Mouse (Mus musculus) lung, embryonic 14.5 days (tissue): ENCODE measurements at regions not wholly inside any gene's neighbourhood (a gene's known extent, or its start where the extent isn't known, plus 50 kb on each side); places are given as distances from the start of the nearest gene placed in this dataset.
A peak's percentile ranks its signal among the peaks of the same experiment; 100 is the strongest.

ENCODE experiments used
- ATAC-seq: fragments of 200-750 bp; cut with Nextera tagmentation; 2 replicates; pipeline ENCODE4 v1.8.0; 2017; ENCODE audit warnings: mild to moderate bottlenecking, moderate TSS enrichment, moderate library complexity; ENCODE audit not compliant: insufficient read depth
- DNase-seq: peaks from one replicate; pipeline ENCODE4 v3.0.0-alpha.2; 2015
- H3K27ac ChIP-seq: fragments of 300-500 bp; sonication (generic); 2 replicates; pipeline ENCODE4 v1.5.1; 2014; ENCODE audit warnings: low read depth, mild to moderate bottlenecking, moderate library complexity
- H3K27me3 ChIP-seq: fragments of 300-500 bp; sonication (generic); 2 replicates; pipeline ENCODE4 v1.6.1; 2014; ENCODE audit warnings: low read length, control low read depth; ENCODE audit not compliant: insufficient read depth
- H3K36me3 ChIP-seq: fragments of 300-500 bp; sonication (generic); 2 replicates; pipeline ENCODE4 v1.6.1; 2014; ENCODE audit warnings: control low read depth; ENCODE audit not compliant: insufficient read depth
- H3K4me1 ChIP-seq: fragments of 300-500 bp; sonication (generic); 2 replicates; pipeline ENCODE4 v1.6.1; 2014; ENCODE audit warnings: antibody characterized with exemption, control low read depth; ENCODE audit not compliant: insufficient read depth
- H3K4me2 ChIP-seq: fragments of 300-500 bp; sonication (generic); 2 replicates; pipeline ENCODE4 v1.6.1; 2014; ENCODE audit warnings: mild to moderate bottlenecking
- H3K4me3 ChIP-seq: fragments of 300-500 bp; sonication (generic); 2 replicates; pipeline ENCODE4 v1.5.1; 2014; ENCODE audit warnings: low read depth, low read length
- H3K9ac ChIP-seq: fragments of 300-500 bp; sonication (generic); 2 replicates; pipeline ENCODE4 v1.6.1; 2014
- H3K9me3 ChIP-seq: fragments of 300-500 bp; sonication (generic); 2 replicates; pipeline ENCODE4 v1.6.1; 2016; ENCODE audit warnings: low read depth, low read length, control low read depth
- CTCF ChIP-seq: IDR thresholded peaks from 2 replicates; pipeline ENCODE4 v1.5.1; 2016; ENCODE audit warnings: antibody characterized with exemption, low read depth
- WGBS: fragments of 180-500 bp; shearing (Covaris S2); extraction: QIAGEN DNeasy Blood & Tissue Kit; methylation state at CpG from one replicate; pipeline ENCODE4 v1.1.7; 2014; 5-methylcytosine and 5-hydroxymethylcytosine counted together

DNA sequence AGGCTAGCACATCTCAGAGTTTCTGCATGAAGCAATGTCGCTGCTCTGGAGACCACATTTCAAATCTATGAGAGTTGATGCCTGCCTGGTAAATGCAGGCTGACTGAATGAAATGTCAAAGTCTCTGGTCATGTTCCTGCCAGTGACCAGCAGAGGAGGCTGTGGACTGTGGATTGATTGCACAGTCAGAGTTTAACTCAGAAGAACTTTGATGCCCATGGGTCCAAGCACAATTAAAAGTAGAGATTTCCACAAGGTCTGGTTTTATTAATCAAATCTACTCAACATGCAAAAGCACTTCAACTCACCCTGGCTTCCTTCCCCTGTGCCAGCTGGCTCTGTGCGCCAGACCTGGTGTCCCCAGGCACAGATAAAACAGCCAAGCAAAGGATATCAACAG lies 81.3 kb downstream of the Hsd17b3 start:
- peaks cover 11% of the 10 kb centered on the region for H3K4me1 ChIP-seq
- no peaks in the 10 kb centered on the region for H3K9me3 ChIP-seq
- no peak overlapping the region for H3K27ac ChIP-seq
- H3K36me3 ChIP-seq, result no peaks in the 10 kb centered on the region
- 72% methylated on average over 2 of the region's 2 CpGs for WGBS
- no peak overlapping the region for H3K4me2 ChIP-seq
- ATAC-seq (no peak), DNase-seq (peak; percentile 78)
- peak; percentile 78 for TF ChIP-seq CTCF
- no peak overlapping the region for H3K4me3 ChIP-seq
- H3K27me3 ChIP-seq, result no peaks in the 10 kb centered on the region
- H3K9ac ChIP-seq, result no peak overlapping the region

DNA sequence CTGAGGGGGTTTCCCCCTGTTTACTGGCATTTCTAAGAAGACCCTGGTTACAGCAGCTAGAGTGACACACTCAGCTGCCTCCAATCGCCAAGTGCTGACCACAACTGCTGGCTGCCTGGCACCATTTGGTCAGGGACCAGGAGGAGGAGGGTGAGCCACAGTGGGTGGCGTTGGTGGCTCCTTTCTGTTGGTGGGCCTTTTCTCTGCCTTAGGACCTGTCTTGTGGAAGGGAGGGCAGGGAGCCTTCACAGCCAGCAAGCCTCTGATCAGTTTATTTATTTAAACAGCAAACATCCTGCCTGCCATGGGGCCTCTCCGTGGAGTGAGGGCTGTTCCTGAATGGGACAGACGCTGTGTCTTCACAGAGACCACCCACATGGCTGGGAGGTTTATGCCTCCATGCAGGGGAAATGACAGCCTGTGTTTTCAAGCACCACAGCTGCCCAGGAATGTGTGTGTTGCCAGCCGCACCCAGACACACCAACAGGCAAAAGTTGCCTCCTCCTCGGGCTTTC lies 86.0 kb downstream of the Hsd17b3 start:
- TF ChIP-seq CTCF, result no peak
- Histone ChIP-seq H3K9me3 (no peaks in the 10 kb centered on the region), H3K4me1 (peaks cover 31% of the 10 kb centered on the region), H3K9ac (peak overlapping the region; percentile 20), H3K27ac (peak overlapping the region; percentile 85), H3K27me3 (no peaks in the 10 kb centered on the region), H3K4me3 (no peak overlapping the region), H3K36me3 (no peaks in the 10 kb centered on the region), H3K4me2 (peak overlapping the region; percentile 15; the same call in 1 of the 2 replicates)
- ATAC-seq, result peak; percentile 94
- WGBS, result 7% methylated on average over 6 of the region's 6 CpGs
- peak; percentile 95 for DNase-seq

DNA sequence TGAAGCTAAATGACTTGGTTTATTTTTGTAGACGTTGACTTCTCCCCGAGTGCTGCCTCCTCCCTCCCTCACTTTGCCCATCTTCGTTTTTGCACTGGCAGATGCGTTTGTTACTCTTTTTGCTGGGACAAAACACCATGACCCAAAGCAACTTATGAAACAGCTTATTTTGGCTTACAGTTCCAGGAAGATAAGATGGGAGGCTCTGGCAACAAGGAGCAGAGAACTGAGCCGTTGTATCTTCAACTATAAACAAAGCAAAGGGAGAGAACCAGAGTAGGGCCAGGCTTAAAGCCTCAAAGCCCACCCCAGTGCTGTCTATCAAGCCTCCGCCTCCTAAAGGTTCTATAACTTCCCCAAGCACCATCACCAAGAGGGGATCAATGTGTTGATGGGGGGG lies 88.7 kb downstream of the Hsd17b3 start:
- DNase-seq (peak; percentile 73), ATAC-seq (peak; percentile 46)
- no peak overlapping the region for H3K4me3 ChIP-seq
- H3K9me3 ChIP-seq, result no peaks in the 10 kb centered on the region
- peaks cover 31% of the 10 kb centered on the region for H3K4me1 ChIP-seq
- 30% methylated on average over 6 of the region's 6 CpGs for WGBS
- no peak overlapping the region for H3K4me2 ChIP-seq
- H3K27ac ChIP-seq, result peak overlapping the region; percentile 75
- H3K9ac ChIP-seq, result no peak overlapping the region
- no peaks in the 10 kb centered on the region for H3K36me3 ChIP-seq
- no peaks in the 10 kb centered on the region for H3K27me3 ChIP-seq
- TF ChIP-seq CTCF, result no peak

DNA sequence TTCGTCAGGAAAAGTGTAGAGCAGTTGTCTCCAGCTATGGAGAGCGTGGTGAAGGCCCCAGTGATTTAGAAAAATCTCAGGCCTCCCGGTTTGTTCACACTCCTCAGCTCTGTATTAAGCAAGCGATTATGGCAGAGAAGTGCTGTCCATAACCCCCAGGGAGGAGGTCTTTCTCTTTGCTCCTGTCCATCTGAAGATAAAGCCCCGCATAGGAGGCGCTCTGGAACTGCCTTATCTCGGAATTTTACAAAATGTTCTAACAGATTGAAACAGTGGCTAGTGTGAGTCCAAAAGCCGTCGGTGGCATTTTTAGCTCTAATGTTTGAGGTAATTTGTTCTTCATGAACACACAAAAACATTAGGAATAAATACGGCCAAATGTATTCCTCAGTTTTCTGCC lies 90.4 kb downstream of the Hsd17b3 start:
- H3K36me3 ChIP-seq, result no peaks in the 10 kb centered on the region
- no peak for TF ChIP-seq CTCF

DNA sequence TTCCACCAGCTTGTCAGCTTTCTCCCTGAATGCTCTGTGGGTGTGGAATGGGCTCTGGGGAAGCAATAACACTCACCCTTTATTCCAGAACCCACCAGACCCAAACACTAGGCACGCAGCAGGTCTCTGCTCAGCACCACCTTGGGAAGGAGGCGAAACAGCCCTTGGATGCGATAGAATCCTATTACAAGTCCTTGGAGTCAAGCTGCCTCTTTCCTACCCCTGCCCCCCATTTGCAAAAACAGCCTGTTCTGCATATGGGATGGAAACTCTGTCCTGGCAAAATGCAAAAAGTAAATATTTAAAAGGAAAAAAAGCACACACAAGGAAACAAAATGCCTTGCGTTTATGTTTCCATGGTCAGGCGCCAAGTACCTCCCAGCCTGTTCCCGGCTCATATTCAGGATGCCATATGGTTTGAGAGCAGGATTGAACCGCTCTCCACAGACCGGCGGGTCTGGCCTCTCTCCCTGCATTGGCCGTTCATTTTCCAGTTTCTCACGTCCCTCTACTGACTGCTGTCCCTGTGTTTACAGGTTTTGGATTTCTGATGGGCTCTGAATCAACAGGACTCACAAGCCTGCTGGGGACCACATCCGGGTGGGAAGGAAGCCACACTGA lies 95.1 kb downstream of the Hsd17b3 start:
- Histone ChIP-seq H3K27ac (peak overlapping the region; percentile 93), H3K9me3 (no peaks in the 10 kb centered on the region)
- DNase-seq, result peak; percentile 93

More for the DNA sequence above, 90.4 kb downstream of the Hsd17b3 start:
- 41% methylated on average over 10 of the region's 10 CpGs for WGBS
- Histone ChIP-seq H3K27ac (peak overlapping the region; percentile 43; the same call in 1 of the 2 replicates), H3K4me2 (no peak overlapping the region), H3K9me3 (no peaks in the 10 kb centered on the region), H3K27me3 (no peaks in the 10 kb centered on the region), H3K9ac (no peak overlapping the region), H3K4me3 (no peak overlapping the region), H3K4me1 (peaks cover 36% of the 10 kb centered on the region)
- peak; percentile 23 for DNase-seq
- ATAC-seq, result no peak

DNA sequence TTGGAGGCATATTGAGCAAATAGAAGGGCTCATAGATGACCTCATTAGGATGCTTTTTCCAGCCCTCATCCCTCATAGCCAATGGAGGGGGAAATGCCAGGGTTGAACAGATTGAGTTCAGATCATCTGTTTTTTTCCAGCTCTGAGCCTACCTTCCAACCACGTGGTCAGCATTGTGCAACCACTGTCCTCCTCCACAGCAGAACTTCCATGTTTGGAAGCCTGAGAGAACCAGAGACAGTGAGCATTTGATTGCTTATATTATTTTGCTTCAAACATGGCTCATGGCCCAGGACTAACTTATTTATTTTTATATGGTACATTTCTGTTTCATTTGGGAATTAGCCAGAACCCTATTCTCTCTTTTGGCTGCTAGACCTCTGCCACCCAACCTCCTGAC lies 96.0 kb downstream of the Hsd17b3 start:
- no peak for TF ChIP-seq CTCF
- WGBS, result 29% methylated on average over 1 of the region's 1 CpGs
- peak; percentile 71 for DNase-seq
- H3K27ac ChIP-seq, result peak overlapping the region; percentile 92
- no peaks in the 10 kb centered on the region for H3K36me3 ChIP-seq
- no peak for ATAC-seq
- peak overlapping the region; percentile 5; the same call in 1 of the 2 replicates for H3K4me2 ChIP-seq
- no peaks in the 10 kb centered on the region for H3K27me3 ChIP-seq
- no peak overlapping the region for H3K4me3 ChIP-seq
- H3K4me1 ChIP-seq, result peaks cover 28% of the 10 kb centered on the region
- H3K9me3 ChIP-seq, result no peaks in the 10 kb centered on the region
- H3K9ac ChIP-seq, result no peak overlapping the region

More for the DNA sequence above, 95.1 kb downstream of the Hsd17b3 start:
- peak overlapping the region; percentile 5; the same call in 1 of the 2 replicates for H3K4me2 ChIP-seq
- peak; percentile 83 for ATAC-seq
- H3K4me3 ChIP-seq, result no peak overlapping the region
- no peaks in the 10 kb centered on the region for H3K27me3 ChIP-seq
- H3K9ac ChIP-seq, result no peak overlapping the region
- H3K36me3 ChIP-seq, result no peaks in the 10 kb centered on the region
- H3K4me1 ChIP-seq, result peaks cover 26% of the 10 kb centered on the region
- 36% methylated on average over 12 of the region's 12 CpGs for WGBS
- no peak for TF ChIP-seq CTCF

DNA sequence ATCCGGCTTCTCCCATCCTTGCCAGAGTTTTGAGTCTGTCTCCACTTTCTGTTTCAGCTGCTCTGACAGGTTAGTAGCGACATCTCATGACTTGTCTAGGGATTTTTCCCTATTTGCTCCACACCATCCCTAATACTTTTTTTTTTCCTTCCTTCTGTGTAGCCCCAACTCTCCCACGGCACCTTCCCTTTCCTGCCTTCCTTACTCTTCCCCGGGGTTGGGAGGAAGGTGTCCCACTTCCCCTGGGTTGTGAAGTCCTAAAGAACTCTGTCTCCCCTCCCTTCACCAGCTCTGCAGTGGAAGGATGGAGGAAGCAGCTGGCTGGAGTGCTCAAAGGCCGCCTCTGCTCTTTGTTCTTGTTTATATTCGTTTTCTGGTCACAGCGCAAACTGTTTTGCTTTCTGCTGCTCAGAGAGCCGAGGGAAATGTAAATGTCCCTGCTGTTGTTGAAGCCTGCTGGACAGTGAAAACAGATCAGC lies 98.5 kb downstream of the Hsd17b3 start:
- ATAC-seq (peak; percentile 62), DNase-seq (peak; percentile 89)
- Histone ChIP-seq H3K9me3 (no peaks in the 10 kb centered on the region), H3K4me2 (peak overlapping the region; percentile 44), H3K27ac (peak overlapping the region; percentile 90), H3K9ac (no peak overlapping the region), H3K27me3 (no peaks in the 10 kb centered on the region), H3K4me1 (peaks cover 50% of the 10 kb centered on the region), H3K36me3 (no peaks in the 10 kb centered on the region), H3K4me3 (no peak overlapping the region)
- 10% methylated on average over 8 of the region's 8 CpGs for WGBS
- TF ChIP-seq CTCF, result peak; percentile 56; the same call in 1 of the 2 replicates
